Mouse (Mus musculus) heart, adult 8-10 months (tissue): ENCODE results near the gene Gm27029. TPM values are rescaled to one million over a fixed set of nuclear protein-coding genes. Genes with fewer than 3 reads are reported as not detected.
"Not testable (repeated sequence)": the region's sequence is repeated elsewhere in the genome, so short reads cannot be mapped to it uniquely, and the experiment has no call there.

ENCODE experiments used
- DNase-seq: peaks from one replicate; pipeline ENCODE4 v3.0.0; 2022; ENCODE audit warnings: low spot score
- total RNA-seq, 4 experiments: library from RNA; stranded (reverse); gene quantifications; 2 replicates each; pipeline ENCODE4 v1.2.4; 2022

Gene Gm27029
- total RNA-seq, 4 experiments from 2014 or later, result 5.0 to 11.5 (median 6.8) TPM

DNA sequence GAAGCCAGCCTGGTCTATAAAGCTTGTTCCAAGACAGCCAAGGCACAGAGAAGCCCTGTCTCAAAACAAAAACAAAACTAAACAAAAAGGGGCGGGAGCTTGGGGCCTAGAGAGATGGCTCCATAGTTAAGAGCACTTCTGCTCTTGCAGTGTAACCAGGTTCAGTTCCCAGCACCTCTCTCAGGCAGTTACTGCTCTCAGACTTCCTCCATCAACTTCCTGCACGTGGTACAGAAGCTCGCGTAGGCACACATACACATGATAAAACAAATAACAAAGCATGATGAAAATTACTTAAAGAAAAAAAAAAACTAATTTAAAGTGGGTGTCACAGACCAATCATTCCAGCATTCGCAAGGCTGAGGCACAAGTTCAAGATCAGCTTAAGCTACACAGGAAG lies 4.4 kb downstream of the Gm27029 start:
- DNase-seq, result no peak

GRCm38 (mm10) chr11:101419610-101420009 lies 5.0 kb downstream of the Gm27029 start:
- no peak for DNase-seq

- no peak for DNase-seq
Measured at GRCm38 (mm10) chr11:101418991-101419390, 5.6 kb downstream of the Gm27029 start.

- peak; percentile 89 for DNase-seq
Measured at GRCm38 (mm10) chr11:101417101-101417855, 7.3 kb downstream of the Gm27029 start, which contains the start of gene Aarsd1. Aarsd1 (minus strand) TSS chr11:101417615.

GRCm38 (mm10) chr11:101416433-101417100 lies 8.0 kb downstream of the Gm27029 start:
- no peak for DNase-seq

DNA sequence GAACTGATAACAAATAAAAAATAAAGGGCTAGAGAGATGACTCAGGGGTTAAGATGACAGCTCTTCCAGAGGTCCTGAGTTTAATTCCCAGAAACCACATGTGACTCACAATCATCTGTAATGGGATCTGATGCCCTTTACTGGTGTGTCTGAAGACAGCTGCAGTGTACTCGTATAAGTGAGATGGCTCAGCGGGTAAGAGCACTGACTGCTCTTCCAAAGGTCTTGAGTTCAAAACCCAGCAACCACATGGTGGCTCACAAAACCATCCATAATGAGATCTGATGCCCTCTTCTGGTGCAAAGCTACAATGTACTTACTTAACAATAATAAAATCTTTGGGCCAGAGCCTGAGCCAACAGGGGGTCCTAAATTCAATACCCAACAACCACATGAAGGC lies 9.3 kb downstream of the Gm27029 start:
- DNase-seq, result no peak

- DNase-seq, result peak; percentile 67
Measured at GRCm38 (mm10) chr11:101395110-101395509, 29.5 kb downstream of the Gm27029 start.

DNA sequence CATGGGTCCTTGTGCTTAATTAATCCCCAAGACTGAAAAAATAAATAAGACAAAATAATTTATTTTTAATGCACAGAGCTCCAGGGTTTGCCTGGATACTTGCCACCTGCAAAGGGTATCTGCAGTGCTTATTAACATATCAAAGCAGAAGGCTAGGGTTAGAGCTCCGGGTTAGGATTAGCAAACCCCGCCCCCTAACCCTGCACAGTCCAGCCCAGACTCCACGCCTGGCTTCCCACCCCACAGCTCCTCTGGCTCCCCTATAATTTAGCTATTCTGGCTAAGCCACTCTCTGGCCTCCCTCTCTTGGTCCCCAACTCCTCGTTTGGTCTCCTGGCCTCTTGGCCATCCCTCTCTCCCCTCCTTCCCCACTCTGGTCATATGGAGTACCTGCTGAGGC lies 42.8 kb downstream of the Gm27029 start:
- no peak for DNase-seq

DNA sequence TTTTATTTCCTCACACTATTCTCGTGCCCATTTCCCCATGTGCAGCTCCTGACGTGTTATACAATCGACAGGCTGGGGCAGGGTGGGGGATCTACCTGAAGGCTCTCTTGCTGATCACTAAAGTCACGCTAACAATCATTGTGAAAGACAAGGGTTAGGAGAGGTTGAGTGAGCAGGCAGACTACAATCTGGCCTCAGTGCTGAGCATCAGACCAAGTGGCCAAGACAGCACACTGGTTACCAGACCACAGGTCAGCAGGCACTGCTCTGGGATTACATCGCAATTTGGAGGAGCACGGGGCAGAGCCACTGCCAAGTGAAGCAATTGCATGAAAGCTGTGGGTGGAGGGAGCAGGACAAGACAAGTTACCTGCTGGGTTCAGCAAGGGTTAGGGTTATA lies 45.7 kb downstream of the Gm27029 start:
- no peak for DNase-seq

DNA sequence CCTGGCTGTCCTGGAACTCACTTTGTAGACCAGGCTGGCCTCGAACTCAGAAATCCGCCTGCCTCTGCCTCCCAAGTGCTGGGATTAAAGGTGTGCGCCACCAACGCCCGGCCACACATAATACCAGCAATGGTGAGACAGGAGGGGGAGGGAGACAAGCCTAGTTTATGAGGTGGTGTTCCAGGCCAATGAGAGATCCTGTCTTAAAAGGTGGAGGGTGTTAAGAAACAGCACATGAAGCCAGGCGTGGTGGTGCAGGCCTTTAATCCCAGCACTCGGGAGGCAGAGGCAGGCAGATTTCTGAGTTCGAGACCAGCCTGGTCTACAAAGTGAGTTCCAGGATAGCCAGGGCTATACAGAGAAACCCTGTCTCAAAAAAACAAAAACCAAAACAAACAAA lies 46.4 kb downstream of the Gm27029 start:
- DNase-seq, result not testable (repeated sequence)

DNA sequence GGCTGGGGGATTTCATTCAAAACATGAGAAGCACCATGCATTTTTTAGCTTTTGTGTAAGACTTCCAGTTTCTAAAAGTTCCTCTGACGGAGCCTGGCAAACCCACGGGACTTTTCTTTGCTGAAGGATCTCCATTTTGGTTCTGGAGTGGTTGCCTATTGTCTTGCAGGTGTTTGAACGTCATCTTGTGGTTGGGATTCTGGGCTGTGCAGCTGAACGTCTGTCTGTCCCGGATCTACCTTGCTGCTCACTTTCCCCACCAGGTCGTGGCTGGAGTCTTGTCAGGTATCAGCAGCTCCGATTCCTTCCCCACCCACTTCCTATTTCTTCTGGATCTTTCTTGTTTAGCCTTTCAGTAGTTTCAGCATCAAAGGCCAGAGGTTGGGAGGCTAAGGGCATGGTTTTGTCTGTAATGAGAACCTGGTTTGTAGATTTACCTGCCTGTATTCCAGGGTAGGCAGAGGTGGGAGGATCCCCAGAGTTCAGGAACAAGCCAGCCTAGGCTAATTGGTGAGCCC lies 50.1 kb downstream of the Gm27029 start:
- no peak for DNase-seq

- DNase-seq, result no peak
Measured at GRCm38 (mm10) chr11:101370141-101370540, 54.5 kb downstream of the Gm27029 start.

DNA sequence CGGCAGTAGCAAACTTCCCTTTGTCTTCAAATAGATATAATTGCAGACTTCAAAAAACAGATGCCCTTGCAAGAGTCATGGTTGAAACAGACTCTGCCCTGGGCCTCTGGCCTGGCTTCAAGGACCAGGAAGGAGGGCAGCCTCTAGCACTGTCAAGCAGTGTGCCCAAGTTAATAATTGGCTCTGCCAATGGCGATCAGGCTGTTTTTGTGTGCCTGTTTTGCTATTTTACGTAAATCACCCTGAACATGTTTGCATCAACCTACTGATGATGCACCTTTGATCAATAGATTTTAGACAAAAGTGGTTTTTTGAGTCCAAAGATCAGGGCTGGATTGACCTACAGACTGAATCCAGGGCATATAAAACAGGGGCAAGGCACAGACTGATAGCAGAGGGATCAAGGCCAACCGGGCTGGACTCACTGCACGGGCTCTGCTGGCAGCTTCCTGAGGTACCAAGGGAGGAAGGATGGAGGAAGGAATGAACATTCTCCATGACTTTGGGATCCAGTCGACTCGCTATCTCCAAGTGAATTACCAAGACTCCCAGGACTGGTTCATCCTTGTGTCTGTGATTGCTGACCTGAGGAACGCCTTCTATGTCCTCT lies 57.2 kb downstream of the Gm27029 start, which contains the start of gene G6pc:
Gene G6pc (plus strand): TSS at position 236 of the 610 bp plus-strand sequence.
- no peak for DNase-seq

DNA sequence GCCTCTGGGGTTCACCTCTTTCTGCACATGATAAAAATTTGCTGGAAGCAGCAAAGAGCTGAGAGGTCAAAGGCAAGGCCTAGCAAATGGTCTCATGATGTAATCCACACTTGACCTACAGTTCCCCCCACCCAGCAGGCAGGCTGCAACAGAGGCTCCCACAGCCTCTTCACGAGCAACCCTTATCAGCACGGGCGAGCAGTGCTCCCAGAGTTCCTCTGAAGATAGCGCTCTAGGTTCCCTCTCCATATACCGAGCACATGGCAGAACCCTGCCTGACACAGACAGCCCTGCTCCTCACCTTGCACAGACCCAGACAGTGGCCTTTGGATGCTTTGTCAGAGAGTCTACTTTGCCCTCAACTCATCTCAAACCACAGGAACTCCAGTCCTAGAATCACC lies 60.1 kb downstream of the Gm27029 start:
- no peak for DNase-seq

GRCm38 (mm10) chr11:101360651-101361113 lies 63.9 kb downstream of the Gm27029 start:
- DNase-seq, result peak; percentile 49

GRCm38 (mm10) chr11:101359776-101360175 lies 64.8 kb downstream of the Gm27029 start:
- DNase-seq, result peak; percentile 18

DNA sequence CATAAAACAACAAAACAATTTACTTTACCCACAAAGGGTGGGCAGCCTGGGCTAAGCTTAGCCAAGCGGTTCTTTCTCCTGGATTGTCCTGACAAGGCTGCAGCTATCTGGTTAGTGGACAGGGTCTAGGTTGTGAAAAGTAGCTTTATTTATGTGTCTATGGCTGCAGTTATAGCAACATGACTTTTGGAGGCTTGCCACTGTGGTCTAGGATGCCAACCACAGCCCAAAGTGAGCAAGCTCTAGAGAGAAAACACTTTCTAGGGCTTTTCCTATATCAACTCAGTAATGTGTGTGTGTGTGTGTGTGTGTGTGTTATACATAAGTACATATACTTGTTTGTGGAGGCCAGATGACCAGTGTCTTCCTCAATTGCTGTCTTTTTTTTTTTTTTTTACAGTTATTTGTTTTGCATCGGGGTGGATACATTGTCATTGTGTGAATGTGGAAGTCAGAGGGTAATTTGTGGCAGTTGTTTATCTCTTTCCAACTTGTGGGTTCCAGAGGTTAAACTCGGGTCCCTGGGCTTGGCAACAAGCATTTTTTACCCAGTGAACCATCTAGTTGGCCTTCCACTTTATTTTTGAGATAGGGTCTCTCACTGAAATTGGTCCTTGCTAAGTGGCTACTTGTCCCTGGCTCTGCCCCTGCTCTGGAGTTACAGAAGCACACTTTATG lies 67.0 kb downstream of the Gm27029 start:
- no peak for DNase-seq
